Mouse (Mus musculus): ENCODE data around the gene 1700037C18Rik. TPM values are rescaled to one million over a fixed set of nuclear protein-coding genes. Genes with fewer than 3 reads are reported as not detected.
"Not testable (repeated sequence)": the region's sequence is repeated elsewhere in the genome, so short reads cannot be mapped to it uniquely, and the experiment has no call there.

Gene 1700037C18Rik
- polyA plus RNA-seq, 1 experiment, result 6.1 TPM

- peak; percentile 77 for DNase-seq (ENCODE audit: low read depth, low spot score)
- WGBS, result under 1% methylated on average over 88 of the region's 88 CpGs
Observed at GRCm38 (mm10) chr16:3884201-3885064, 24.1 kb downstream of the 1700037C18Rik start, which contains the start of the genes Zfp597 and Gm20695. Gene Zfp597, minus strand, starts transcription at chr16:3884561. Gene Gm20695, plus strand, starts transcription at chr16:3884648.

GRCm38 (mm10) chr16:3876346-3876745 lies 32.1 kb downstream of the 1700037C18Rik start:
- 92% methylated on average over 4 of the region's 4 CpGs for WGBS
- DNase-seq (ENCODE audit: low read depth, low spot score), result no peak

DNA sequence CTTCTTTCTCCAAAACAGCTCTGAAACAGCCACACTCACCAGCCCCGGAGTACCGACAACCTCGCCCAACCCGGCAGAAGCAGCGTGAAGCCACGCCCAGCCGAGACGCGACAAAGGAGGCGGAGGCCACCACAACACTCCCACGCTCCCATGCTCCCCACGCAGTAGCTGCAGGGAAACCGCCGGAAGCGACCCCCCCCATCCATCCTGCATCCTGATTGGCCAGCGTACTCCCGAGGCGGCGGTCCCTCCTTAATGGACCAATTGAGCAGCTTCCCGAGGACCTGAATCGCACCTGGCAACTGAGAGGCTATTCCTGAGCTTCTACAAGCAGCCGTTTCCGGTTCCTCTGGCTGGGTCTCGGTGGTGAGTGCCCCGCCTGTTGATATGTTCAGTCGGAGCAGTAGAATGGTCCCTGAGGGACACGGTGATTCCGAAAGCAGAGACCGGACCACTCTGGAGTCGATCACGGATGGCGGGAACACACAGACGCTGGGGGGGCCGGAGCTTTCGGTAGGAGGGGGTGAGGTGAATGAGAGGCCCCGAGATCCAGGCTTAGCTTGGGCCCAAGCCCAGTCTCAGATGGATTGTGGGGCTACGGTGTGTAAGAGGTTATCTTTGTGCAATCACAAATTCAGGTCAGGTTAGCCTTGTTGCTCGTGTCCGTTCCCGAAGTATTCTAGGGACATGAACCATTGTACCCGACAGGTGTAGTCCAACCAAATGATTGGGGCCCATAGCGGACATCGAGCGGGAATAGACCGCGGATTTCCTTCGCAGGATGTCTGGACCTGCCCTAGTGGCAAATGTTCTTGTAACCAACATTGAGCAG lies 36.1 kb downstream of the 1700037C18Rik start, which contains the start of gene Naa60:
Naa60 (plus strand) TSS at position 160 of the 832 bp plus-strand sequence.
- peak; percentile 75 for DNase-seq (ENCODE audit: low read depth, low spot score)
- WGBS, result 3% methylated on average over 47 of the region's 47 CpGs

GRCm38 (mm10) chr16:3871815-3872214 lies 36.7 kb downstream of the 1700037C18Rik start:
- WGBS, result 2% methylated on average over 16 of the region's 16 CpGs
- no peak for DNase-seq (ENCODE audit: low read depth, low spot score)

DNA sequence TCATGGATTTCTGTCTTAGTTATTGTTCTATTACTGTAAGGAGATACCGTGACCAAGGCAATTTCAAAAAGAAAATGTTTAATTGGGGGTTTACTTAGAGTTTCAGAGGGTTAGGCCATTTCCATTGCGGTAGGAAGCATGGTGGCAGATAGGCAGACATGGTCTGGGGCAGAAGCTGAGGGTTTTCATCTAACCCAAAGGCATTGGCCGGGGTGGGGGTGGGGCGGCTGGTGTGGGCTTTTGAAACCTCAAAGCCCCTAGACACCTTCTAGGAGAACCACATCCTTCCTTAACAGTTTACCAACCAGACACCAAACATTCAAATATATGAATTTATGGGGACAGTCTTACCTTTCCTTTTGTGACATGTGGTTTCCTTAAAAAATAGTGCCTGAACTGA lies 49.2 kb downstream of the 1700037C18Rik start:
- DNase-seq (ENCODE audit: low read depth, low spot score), result no peak
- WGBS, result 91% methylated on average over 4 of the region's 4 CpGs

DNA sequence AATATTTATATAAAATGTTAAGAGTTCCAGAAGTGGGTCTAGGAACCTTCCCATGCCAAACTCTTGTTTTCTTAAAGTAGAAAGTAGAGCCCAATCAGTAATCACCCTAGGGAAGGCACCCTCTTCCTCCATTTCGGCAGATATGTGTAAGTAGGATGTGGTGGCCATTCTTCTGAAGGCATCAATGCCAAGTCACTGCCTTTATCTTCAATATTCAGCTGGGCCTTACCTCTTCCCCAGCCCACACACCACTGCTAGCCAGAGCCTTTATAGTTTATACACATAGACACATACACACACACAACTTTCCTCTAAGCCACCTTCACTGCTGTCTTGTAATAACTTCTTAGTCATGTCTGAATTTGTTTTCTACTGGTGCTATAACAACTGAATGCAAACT lies 52.7 kb downstream of the 1700037C18Rik start:
- no peak for DNase-seq (ENCODE audit: low read depth, low spot score)
- 63% methylated on average over 1 of the region's 1 CpGs for WGBS

- DNase-seq (ENCODE audit: low read depth, low spot score), result no peak
- 79% methylated on average over 11 of the region's 11 CpGs for WGBS
Observed at GRCm38 (mm10) chr16:3854437-3855182, 53.9 kb downstream of the 1700037C18Rik start.

GRCm38 (mm10) chr16:3852586-3852985 lies 55.9 kb downstream of the 1700037C18Rik start:
- DNase-seq (ENCODE audit: low read depth, low spot score), result no peak
- WGBS, result 71% methylated on average over 12 of the region's 12 CpGs

GRCm38 (mm10) chr16:3851301-3851700 lies 57.2 kb downstream of the 1700037C18Rik start:
- whole genome bisulfite sequencing, result 72% methylated on average over 13 of the region's 13 CpGs
- not testable (repeated sequence) for DNase-seq (ENCODE audit: low read depth, low spot score)

DNA sequence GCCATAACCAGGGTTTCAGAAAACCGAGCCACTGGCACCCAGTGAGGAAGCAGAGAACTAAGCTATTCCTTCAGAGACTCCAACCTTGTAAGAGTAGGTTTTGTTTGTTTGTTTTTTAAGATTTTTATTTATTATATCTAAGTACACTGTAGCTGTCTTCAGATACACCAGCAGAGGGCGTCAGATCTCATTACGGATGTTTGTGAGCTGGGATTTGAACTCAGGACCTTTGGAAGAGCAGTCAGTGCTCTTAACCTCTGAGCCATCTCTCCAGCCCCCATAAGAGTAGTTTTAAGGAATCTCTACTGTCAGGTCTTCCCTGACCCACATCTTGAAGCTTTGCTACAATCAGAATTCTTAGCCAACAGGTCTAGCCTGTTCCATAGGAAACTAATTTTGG lies 60.1 kb downstream of the 1700037C18Rik start:
- 79% methylated on average over 3 of the region's 3 CpGs for WGBS
- no peak for DNase-seq (ENCODE audit: low read depth, low spot score)

GRCm38 (mm10) chr16:3847871-3848270 lies 60.6 kb downstream of the 1700037C18Rik start:
- WGBS, result 78% methylated on average over 4 of the region's 4 CpGs
- no peak for DNase-seq (ENCODE audit: low read depth, low spot score)

DNA sequence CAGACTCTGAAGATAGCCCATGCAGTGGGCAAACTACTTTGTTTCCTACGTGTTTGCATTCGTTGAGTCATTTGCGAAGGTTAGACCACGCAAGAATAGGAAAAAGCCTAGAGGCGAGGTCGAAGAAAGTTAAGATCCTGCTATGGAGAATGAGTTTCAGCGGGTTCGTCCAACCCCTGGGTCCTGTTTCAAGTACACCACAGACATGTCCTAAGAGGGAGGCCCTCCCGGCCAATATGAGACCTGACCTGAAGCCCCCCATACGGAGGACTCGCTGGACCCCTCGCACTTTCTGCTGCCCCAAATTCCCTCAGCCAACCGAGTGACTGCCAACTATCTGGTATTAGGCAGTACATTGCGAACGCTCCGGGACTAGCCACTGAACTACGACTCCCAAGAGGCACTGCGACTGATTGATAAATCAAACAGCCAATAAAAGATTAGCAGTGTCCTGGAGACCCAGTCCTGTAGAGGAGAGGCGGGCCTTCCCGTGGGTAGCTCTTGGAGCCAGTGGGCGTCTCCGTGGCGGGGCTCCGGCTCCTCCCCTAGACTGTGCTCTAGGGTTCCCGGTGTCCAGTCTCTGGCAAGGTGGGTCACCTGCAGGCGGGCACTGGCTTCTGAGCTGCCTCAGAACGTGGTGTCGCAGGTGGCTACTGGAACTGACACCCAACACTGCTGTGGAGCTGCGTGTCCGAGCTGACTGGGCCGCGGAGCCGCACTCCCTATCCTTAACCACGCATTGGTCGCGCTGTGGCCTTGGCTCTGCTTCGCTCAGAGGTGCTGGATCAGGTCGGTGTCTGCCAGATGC lies 61.6 kb downstream of the 1700037C18Rik start, which contains the start of gene Zfp174:
Zfp174 (plus strand) TSS at position 558 of the 808 bp plus-strand sequence.
- 3% methylated on average over 38 of the region's 38 CpGs for WGBS
- DNase-seq (ENCODE audit: low read depth, low spot score), result peak; percentile 95

Other genes starting within 250 kb of the 1700037C18Rik start
- 0.71 and 1.2 TPM in 2 replicates for gene Mefv, start 190.6 kb downstream of the 1700037C18Rik start, polyA plus RNA-seq (2012; rRNA removed)
- gene Zfp263, start 164.6 kb downstream of the 1700037C18Rik start, polyA plus RNA-seq (2012; rRNA removed), result 5.2 and 7.7 TPM in 2 replicates
- gene Olfr15, start 77.8 kb downstream of the 1700037C18Rik start, polyA plus RNA-seq (2012; rRNA removed), result not detected in 2 replicates
- 0.50 and 0.67 TPM in 2 replicates for gene Zfp174, start 61.4 kb downstream of the 1700037C18Rik start, polyA plus RNA-seq (2012; rRNA removed)
- 60.0 and 71.0 TPM in 2 replicates for gene Naa60, start 36.3 kb downstream of the 1700037C18Rik start, polyA plus RNA-seq (2012; rRNA removed)
- 1.4 and 2.3 TPM in 2 replicates for gene Zfp597, start 24.1 kb downstream of the 1700037C18Rik start, polyA plus RNA-seq (2012; rRNA removed)
- 0.22 TPM in 1 of 2 replicates, not detected in the other for gene Gm20695, start 24.0 kb downstream of the 1700037C18Rik start, polyA plus RNA-seq (2012; rRNA removed)
- 3.5 and 4.1 TPM in 2 replicates for gene Cluap1, start 112 bp upstream of the 1700037C18Rik start, polyA plus RNA-seq (2012; rRNA removed)
- 3.1 and 5.8 TPM in 2 replicates for gene Nlrc3, start 67.9 kb upstream of the 1700037C18Rik start, polyA plus RNA-seq (2012; rRNA removed)
- gene Slx4, start 95.1 kb upstream of the 1700037C18Rik start, polyA plus RNA-seq (2012; rRNA removed), result 14.2 and 29.3 TPM in 2 replicates
- gene Dnase1, start 128.3 kb upstream of the 1700037C18Rik start, polyA plus RNA-seq (2012; rRNA removed), result 50.8 and 415 TPM in 2 replicates
- gene Trap1, start 169.1 kb upstream of the 1700037C18Rik start, polyA plus RNA-seq (2012; rRNA removed), result 69.2 and 84.4 TPM in 2 replicates

Data from large intestine, adult 2 months (tissue).